Mouse (Mus musculus) kidney, postnatal 36 days (tissue): ENCODE measurements at regions not wholly inside any gene's neighbourhood (a gene's known extent, or its start where the extent isn't known, plus 50 kb on each side); places are given as distances from the start of the nearest gene placed in this dataset.

ENCODE experiments used
- DNase-seq, 2 experiments: peaks; one replicate each; pipeline ENCODE4 v3.0.0; 2021 to 2022; ENCODE audit warnings: mixed read lengths in 2 of 2

DNA sequence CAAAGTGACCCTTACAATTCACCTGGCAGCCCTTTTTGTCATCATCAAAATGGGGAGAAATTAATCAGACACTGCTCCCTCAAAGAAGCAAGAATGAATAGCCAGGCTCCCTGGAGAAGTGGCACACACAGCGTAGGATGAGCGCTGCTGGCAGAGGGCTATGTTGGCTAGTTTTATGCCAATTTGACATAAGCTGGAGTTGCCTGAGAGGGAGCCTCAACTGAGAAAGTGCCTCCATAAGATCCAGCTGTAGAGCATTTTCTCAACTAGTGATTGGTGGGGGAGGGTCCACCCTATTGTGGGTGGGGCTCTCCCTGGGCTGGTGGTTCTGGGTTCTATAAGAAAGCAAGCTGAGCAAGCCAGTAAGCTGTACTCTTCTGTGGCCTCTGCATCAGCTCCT, 179.3 kb upstream of the Egln3 start:
- DNase-seq, result no peak

DNA sequence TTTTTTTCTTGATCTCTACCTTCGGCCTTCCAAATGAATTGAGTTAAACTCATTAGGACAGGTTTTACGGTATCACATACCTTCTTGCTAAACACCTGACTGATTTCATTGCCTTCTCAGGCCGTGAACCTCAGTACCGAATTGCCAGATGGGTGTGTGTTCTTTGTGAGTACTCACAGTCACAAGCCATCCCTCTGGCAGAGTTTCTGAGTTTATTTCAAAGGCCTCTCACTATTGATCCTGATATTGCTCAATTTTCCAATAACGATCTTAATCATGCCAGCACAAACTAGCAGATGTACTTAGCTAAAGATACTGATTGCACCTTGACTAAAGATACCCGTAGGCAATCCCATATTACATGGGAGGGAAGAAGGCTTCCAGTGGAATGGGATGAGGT, 178.4 kb upstream of the Egln3 start:
- no peak for DNase-seq

DNA sequence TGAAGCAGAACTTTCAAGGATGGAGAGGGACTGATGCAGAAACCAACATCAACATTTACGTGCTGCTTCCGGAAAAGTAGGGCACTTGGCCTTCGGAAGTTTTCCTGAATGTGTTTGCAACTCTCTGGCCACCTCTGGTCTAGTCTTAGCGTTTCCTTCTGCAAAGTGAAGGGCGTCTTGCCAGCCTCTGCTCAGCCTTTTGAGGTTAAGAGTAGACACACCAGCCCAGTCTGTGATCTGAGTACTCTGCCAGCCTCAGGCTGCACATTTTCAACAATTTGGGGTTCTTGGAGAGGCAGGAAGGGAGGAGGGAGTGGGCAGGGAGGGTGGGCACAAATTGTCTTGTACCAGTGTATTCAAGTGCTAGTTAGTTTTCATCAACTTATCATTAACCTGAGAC, 176.7 kb upstream of the Egln3 start:
- no peak for DNase-seq

DNA sequence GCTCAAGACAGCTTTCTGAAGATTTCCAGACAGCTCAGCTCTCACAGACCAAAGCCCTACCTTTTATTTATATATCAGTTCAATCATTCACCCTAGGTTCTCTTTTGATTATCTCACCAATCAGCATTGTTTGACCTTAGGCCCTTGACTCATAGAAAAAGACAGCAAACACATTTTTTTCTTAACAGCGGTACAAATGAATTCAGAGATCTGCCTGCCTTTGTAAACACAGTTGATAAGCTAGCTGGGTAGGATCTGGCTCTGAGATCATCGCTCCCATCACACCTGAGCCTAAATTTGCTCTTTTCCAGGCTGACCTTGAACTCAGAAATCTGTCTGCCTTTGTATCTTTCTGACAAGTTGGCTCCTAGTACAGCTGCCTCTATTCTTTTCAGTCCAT, 174.9 kb upstream of the Egln3 start:
- no peak for DNase-seq

DNA sequence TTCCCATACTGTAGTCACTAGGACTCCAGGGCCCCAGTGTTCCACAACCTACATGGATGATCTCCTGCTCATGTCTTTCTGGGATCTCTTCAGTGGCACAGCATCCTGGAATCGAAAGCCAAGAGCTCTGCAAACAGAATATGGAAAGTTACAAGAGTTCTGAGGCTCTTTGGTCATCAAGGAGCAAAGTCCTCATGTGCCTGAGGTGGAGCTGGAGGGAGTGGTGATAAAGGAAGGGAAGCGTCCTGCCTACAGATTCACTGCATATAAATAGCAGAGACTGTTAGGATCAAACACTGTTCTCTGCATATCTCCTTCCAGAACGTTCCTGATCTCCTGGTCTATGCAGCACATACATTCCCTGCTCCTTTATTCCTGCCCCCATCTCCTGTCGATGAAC, 170.4 kb upstream of the Egln3 start:
- no peak for DNase-seq

DNA sequence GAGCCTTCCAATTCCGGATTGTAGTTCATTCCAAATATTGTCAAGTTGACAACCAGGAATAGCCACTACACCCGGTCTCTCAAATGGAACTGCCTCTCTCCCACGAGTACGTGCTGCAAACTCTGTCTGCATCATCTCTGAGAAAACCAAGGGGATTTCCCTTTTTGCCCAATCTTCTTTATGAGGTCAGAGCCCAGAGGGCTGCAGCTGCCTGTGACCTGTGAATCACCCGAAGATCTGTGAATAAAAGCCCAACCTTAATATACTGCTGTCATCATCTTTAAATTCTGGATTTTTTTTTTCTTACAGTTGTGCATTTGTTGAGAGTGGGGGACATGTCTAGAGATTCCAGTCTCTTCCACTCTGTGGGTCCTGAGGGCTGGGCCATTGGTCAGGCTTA, 165.6 kb upstream of the Egln3 start:
- DNase-seq, result no peak

DNA sequence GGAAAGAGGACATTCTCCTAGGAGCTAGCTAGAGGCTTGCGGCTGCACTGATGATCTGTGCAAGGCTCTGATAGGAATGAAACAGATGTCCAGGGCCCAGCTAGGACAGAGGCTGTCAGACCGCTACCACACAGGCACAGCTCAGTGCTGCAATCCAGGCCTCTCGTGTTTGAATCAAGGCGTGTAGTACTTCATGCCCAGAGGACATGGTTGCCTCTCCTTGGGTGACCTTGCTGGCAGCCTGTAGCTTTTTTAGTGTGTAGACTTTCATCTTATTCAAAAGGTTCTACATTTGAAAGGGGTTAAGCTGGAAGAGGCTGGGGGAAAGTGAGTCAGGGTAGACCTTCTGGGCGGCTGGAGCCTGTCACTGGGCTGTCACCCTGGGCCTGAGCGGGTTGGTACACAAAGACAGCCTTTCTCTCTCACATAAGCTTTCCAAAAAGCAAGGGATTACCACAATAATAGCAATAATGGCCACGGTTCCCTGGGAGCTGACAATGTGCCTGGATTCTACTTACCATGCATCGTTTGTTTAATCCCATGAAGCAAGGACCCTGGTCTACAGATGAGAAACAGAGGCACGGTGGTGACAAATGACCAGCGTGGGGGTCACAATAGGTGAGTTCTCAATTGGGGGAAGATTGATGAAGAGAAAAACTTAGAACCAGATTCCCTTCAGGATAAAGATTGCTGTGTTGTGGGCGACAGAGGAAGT, 160.9 kb upstream of the Egln3 start:
- DNase-seq, result no peak

DNA sequence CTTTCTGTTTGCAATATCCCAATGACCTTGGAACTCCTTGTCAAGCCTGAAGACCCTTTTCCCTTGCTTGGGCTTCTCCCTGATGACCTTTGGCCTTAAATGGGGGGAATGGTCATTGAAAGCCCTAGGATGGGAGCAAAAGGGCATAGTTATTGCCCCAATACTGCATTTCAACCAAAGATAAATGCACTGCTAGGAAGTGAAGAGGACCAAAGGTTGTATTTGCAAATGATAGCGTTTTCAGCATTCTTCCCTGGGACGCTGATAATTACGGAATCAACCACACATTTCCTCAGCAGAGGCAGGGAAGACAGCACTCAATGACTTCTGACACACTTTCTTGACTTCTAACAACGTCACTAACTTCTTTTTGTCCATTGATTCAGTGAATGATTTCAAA, 158.1 kb upstream of the Egln3 start:
- DNase-seq, result no peak

DNA sequence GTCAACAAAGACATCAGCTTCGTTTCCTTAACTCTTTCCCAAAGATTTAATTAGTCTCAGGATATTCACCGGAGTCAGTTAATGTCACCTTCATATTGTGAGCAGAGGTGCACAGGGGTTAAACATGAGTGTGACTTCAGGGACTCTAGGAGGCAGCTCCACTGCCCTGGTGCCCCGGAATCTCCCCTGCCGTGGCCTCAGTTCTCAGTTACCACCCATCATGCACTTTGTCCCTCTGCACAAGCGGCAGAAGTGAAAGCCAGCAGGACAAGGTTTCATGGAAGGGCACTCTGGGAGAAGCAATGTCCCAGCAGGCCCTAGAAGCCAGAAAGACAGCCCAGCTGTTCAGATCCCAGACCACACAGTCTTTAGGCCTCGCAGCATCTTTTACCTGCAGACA, 150.5 kb upstream of the Egln3 start:
- peak; percentile 28 to 65 for DNase-seq

DNA sequence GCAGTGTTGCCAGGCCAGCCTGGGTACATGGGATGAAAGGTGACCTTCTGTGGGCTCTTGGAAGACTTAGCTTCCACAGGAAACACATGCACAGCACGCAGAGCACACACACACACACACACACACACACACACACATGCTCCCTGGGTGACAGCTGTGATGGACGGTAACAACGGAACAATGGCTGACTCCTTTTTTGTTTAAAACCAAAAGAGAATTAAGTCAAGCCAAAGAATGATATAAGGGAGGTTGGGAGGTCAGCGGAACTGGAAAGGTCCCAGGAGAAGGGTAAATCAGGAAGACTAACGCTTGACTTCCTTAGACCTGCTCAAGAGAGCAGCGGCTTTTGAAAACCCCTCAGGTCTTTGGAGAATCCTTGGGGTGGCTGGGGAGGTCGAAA, 150.0 kb upstream of the Egln3 start:
- peak; percentile 43 to 47 for DNase-seq

DNA sequence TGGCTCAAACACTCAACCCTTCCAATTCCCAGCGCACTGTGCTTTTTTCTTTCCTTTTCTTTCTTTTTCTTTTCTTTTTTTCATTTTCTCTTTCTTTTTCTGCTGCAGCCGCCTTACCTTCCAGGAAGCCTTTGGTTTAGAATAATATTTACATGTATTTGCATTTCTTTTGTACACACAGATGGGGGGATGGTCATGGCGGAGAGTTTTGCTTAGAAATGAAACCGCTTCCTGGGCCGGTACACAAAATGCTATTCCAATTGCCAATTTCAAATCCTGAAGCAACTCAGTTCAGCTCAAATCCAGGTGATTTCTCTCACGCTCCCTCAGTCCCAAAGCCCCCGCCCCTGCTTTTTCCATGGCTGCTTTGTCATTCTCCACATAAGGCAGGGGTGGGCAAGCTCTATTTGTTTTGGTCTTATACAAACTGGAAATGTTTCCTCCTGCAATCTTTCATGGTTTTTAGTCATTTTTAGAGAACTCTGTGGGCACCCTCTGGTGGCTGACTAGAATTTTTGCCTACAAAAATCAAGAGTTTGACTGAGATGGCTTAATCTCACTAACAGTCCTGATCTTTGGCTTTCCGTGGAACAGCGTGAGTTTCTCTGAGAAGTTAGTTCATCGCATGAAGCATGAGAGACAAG, 149.4 kb upstream of the Egln3 start:
- DNase-seq, result peak; percentile 14 to 62

DNA sequence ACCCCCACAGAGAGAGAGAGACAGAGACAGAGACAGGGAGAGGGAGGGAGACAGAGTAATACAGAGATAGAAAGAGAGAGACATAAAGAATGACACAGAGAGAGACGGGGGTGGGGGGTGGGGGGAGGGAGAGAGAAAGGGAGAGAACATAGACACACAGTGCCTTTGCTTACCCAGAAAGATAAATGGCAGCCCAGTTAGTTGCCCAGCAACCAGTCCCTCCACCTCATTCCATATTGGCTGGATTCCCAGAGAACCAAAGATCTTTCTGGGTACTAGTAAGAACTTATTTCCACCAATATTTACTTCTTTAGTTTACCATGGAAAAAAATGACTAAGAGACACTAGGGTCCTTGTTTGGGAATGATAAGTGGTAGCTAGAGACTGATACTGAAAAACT, 146.6 kb upstream of the Egln3 start:
- no peak for DNase-seq

DNA sequence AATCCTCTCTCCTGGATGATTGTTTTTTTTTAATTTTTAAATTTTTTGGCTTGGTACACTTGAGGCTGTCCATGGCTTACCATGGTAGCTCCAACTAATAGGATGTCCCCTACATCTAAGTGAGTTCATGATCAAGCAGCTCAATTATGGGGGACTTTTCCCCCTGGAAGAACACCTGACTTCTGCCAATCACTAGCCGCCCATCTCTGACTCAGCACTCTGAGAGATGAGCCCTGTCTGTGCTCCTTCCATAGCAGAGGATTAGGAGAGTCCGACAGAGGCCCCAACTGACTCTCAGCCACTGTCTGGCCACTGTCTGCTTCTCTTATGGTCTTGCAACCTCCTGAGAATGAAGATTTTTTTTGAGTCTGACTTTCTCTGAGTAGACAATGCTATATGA, 145.7 kb upstream of the Egln3 start:
- DNase-seq, result no peak

DNA sequence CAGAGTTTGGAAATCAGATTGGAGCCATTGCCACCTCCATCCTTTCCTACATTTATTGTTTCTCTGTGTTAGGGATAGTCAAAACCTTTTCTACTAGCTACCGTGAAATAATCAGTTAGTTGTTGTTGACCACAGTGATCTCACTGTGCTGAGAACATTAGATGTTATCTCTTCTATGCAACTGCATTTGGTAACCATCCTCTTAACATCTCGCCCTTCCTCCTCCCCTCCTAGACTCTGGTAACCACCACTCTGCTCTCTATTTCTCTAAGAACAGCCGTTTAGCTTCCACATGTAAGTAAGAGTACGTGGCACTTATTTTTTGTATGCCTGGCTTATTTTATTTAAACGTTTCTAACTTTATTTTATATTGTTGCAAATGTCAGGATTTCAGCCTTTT, 139.8 kb upstream of the Egln3 start:
- no peak for DNase-seq

DNA sequence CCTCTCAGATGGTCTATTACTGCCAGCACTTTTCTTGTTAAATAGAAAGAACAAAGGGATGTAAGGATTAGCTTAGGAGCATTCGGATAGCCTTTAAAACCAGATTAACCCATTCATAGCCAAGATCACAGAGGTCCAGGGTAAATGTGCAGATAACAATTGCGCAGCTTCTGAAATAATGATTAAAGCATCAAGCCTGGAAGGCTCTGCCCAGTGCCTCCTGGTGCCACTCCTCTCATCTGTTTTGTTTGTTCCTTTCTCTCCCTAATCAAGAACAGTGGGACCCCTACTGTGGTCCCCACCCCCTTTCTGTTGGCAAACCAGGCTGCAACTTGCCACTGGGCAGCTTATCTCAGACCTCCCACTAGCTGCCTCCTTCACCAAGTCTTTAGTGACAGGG, 131.8 kb upstream of the Egln3 start:
- DNase-seq, result no peak

DNA sequence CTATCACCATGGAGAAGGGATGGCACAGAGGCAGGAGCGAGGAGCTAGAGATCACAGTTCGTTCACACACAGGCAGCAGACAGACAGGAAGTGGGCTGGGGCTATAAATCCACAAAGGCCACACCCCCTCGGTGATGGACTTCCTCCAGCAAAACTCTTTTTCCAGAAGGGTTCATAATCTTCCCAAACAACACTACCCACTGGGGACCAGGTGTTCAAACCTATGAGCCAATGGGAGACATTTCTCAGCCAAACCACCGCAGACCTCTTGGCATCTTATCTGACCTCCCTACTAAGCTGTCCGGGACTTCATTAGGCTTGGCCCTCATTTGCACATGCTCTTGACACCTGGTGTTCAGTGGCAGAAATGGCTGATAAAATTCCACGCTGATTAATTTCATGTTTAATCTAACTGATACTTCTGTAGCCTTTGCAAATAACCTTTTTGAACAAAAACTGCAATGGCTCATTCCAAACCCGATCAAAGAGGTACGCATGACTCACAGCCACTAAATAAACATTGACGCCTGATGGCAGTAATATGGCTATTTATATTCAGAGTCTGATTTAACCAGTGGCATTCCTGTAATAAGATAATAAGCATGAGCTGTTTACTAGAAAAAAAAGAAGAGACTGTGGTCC, 131.0 kb upstream of the Egln3 start:
- no peak for DNase-seq

DNA sequence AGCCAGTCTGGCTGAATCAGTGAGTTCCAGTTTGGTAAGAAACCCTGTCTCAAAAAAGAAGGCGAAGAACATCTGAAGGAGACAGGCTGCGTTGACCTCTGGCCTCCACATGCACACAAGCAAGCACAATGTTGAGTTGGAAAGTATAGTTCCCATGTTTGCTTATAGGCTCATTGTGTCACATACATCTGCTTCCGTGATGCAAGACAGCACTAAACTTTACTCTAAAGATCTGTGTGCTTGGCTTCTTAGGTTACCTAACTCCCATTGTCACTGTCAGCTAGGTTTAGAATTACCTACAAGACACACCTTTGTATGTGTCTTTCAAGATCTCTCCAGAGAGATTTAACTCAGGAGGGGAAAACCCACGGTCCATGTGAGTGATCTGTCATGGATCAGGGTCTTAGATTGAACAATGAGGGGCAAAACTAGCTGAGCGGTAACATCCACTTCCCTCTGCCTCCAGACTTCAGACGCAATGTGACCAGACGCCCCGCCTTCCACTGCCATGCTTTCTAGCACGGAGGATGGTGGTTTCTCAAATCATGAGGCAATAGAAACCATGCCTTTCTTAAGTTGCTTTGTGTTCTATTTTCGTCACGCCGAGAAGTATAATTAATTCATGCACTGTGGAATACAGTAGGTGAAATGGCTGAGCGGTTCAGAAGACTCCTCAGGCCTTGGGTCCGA, 130.1 kb upstream of the Egln3 start:
- no peak for DNase-seq

DNA sequence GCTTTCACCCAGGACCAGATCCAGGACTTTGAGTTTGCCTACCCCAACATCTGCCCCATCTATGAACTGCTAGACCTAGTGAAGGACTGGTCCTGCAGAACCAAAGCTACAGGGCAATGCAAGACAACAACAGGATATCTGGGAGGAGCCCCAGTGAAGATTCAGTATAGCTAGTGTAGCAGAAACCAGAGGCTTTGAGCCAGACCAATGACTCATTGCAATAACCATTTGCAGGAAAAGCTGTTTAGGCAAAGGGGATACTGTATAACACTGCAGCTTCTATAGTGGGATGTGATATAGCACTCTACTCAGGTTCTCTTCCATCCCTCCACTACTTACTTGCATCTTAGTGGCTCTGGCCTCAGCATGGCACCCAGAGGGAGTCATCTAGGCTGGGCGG, 123.8 kb upstream of the Egln3 start:
- DNase-seq, result no peak

DNA sequence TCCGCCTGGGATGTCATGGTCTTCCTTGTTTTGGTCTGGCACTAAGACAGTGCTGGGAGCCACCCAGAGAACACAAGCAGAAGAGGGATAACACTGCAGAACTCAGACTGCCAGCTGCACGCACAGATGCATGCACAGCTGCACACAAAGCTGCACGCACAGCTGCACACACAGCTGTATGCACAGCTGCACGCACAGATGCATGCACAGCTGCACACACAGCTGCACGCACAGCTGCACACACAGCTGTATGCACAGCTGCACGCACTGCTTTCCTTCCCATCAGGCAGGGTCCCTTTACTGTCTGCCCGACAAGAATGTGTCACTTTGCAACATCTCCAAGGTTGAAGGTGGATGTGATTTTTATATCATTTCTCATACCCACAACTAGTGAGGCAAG, 122.9 kb upstream of the Egln3 start:
- no peak for DNase-seq

DNA sequence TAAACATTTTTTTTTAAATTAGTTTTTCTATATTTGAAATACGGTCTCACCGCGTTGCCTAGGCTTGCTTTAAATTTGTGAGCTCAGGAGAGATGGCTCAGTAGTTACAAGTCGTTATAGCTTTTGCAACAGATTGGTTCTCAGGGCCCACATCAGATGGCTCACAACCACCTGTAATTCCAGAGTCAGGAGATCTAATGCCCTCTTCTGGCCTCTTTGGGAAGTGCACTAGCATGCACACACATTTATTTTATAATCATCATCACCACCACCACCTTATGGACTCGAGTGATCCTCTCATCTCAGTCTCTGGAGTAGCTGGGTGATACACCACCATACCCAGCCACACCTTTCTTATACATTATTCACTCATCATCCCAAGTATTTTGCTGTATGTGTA, 116.9 kb upstream of the Egln3 start:
- no peak for DNase-seq

DNA sequence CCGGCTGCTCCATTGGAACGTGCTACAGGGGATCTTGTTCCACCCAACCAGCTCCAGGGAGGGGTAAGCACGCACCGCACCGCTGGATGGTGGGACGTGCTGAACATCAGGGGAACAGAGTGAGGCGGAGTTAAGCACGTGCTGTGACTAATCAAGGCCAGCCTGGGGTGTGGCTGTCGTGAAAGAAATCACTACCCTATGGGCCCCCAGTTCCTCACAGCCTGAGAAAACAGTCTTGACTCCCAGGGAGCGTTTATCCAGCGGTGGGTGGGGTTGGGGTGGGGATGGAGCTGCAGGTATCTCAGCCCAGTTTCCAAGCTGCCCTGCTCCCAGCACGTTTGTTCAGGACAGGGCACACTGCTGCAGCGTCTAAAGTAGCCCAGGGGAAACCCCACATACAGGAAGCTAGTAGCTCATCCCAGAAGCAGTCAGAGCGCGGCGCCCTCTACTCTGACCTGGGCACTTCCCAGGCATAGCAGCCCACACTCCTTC, 113.4 kb upstream of the Egln3 start:
- DNase-seq, result peak in 1 of 2 experiments; percentile 14

DNA sequence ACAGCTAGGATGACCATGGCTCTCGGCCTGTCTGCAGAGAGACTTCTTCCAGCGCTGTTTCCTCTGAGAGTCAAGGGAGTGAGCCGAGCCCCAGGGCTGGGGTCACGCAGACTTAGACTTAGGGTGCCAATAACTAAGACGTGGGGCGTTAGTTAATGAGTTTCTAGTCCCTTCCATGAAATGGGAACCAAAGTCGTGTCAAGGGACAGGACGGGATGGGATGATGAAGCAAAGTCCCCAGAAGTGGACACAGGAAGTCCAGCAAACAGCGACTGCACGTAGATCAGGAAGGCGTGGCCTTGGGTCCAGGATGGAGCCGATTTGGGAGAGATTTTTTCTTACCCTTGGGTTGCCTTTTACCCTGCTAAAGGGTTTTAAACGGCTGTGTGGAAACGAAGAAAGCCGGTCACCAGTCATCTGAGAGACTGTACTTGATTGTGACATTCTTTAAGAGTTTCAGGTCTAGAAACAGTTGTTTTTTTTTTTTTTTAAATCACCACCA, 112.5 kb upstream of the Egln3 start:
- DNase-seq, result no peak

DNA sequence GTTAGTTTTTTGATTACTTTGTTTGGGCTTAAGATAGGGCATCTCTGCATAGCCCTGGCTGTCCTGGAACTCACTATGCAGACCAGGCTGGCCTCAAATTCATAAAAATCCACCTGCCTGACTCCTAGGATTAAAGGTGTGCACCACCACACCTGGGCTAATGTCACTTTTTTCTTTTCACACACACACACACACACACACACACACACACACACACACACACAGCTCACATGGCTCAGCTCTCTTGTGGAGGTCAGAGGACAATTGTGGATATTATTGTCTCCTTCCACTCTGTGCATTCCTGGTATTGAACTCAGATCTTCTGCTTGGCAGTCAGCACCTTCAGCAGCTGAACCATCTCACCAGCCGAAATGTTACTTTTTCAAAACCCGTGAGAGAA, 110.5 kb upstream of the Egln3 start:
- no peak for DNase-seq
